Mouse (Mus musculus) midbrain, embryonic 15.5 days (tissue): ENCODE measurements at regions not wholly inside any gene's neighbourhood (a gene's known extent, or its start where the extent isn't known, plus 50 kb on each side); places are given as distances from the start of the nearest gene placed in this dataset.

Experiments
- ATAC-seq: fragments of 200-750 bp; cut with Nextera tagmentation; replicated peaks from 2 replicates; pipeline ENCODE4 v1.8.0; 2017; ENCODE audit warnings: moderate TSS enrichment
- H3K27ac ChIP-seq: fragments of 300-500 bp; sonication (generic); 2 replicates; pipeline ENCODE4 v1.5.1; 2015; ENCODE audit warnings: mild to moderate bottlenecking, inconsistent platforms
- H3K27me3 ChIP-seq: fragments of 300-500 bp; sonication (generic); replicated peaks from 2 replicates; pipeline ENCODE4 v1.6.1; 2015; ENCODE audit warnings: inconsistent platforms
- H3K36me3 ChIP-seq: fragments of 300-500 bp; sonication (generic); replicated peaks from 2 replicates; pipeline ENCODE4 v1.6.1; 2015; ENCODE audit warnings: inconsistent platforms
- H3K4me1 ChIP-seq: fragments of 300-500 bp; sonication (generic); 2 replicates; pipeline ENCODE4 v1.6.1; 2015; ENCODE audit warnings: inconsistent platforms
- H3K4me2 ChIP-seq: fragments of 300-500 bp; sonication (generic); 2 replicates; pipeline ENCODE4 v1.6.1; 2015; ENCODE audit warnings: inconsistent platforms, mild to moderate bottlenecking, moderate library complexity
- H3K4me3 ChIP-seq: fragments of 300-500 bp; sonication (generic); 2 replicates; pipeline ENCODE4 v1.5.1; 2015; ENCODE audit warnings: mild to moderate bottlenecking, inconsistent platforms
- H3K9ac ChIP-seq: fragments of 300-500 bp; sonication (generic); 2 replicates; pipeline ENCODE4 v1.6.1; 2015; ENCODE audit warnings: mild to moderate bottlenecking, inconsistent platforms
- H3K9me3 ChIP-seq: fragments of 300-500 bp; sonication (generic); 2 replicates; pipeline ENCODE4 v1.6.1; 2016; ENCODE audit warnings: inconsistent platforms
- WGBS: fragments of 180-500 bp; shearing (Covaris S2); methylation state at CpG from one replicate; pipeline ENCODE4 v1.1.7; 2015; ENCODE audit warnings: mixed read lengths; 5-methylcytosine and 5-hydroxymethylcytosine counted together

- Histone ChIP-seq H3K4me2 (no peak overlapping the region), H3K9me3 (no peaks in the 10 kb centered on the region), H3K36me3 (no peaks in the 10 kb centered on the region), H3K4me1 (no peaks in the 10 kb centered on the region), H3K27me3 (no peaks in the 10 kb centered on the region), H3K9ac (no peak overlapping the region), H3K27ac (no peak overlapping the region), H3K4me3 (no peak overlapping the region)
- ATAC-seq: no peak
- 92% methylated on average over 4 of the region's 4 CpGs for WGBS
These were observed 99.1 kb upstream of the Id2 start for GRCm38 (mm10) chr12:25196022-25196421.

GRCm38 (mm10) chr12:25192216-25192615, 95.3 kb upstream of the Id2 start:
- Histone ChIP-seq H3K9me3 (no peaks in the 10 kb centered on the region), H3K9ac (no peak overlapping the region), H3K4me1 (no peaks in the 10 kb centered on the region), H3K36me3 (no peaks in the 10 kb centered on the region), H3K27me3 (no peaks in the 10 kb centered on the region), H3K4me3 (no peak overlapping the region), H3K4me2 (no peak overlapping the region), H3K27ac (no peak overlapping the region)
- WGBS: 93% methylated on average over 6 of the region's 6 CpGs
- no peak for ATAC-seq

- no peak for ATAC-seq
- no peak overlapping the region for H3K4me2 ChIP-seq
- H3K9ac ChIP-seq: no peak overlapping the region
- H3K4me3 ChIP-seq: no peak overlapping the region
- H3K36me3 ChIP-seq: no peaks in the 10 kb centered on the region
- H3K9me3 ChIP-seq: no peaks in the 10 kb centered on the region
- H3K4me1 ChIP-seq: no peaks in the 10 kb centered on the region
- no peaks in the 10 kb centered on the region for H3K27me3 ChIP-seq
- WGBS: 72% methylated on average over 6 of the region's 6 CpGs
- no peak overlapping the region for H3K27ac ChIP-seq
These were observed 93.4 kb upstream of the Id2 start for GRCm38 (mm10) chr12:25190360-25190759.

- Histone ChIP-seq H3K4me3 (no peak overlapping the region), H3K9ac (no peak overlapping the region), H3K27me3 (no peaks in the 10 kb centered on the region), H3K9me3 (no peaks in the 10 kb centered on the region), H3K27ac (no peak overlapping the region), H3K36me3 (no peaks in the 10 kb centered on the region), H3K4me1 (no peaks in the 10 kb centered on the region), H3K4me2 (no peak overlapping the region)
- 72% methylated on average over 16 of the region's 16 CpGs for WGBS
- ATAC-seq: no peak
These were observed 92.3 kb upstream of the Id2 start for GRCm38 (mm10) chr12:25189174-25189761.

- Histone ChIP-seq H3K4me2 (no peak overlapping the region), H3K9ac (no peak overlapping the region)
- 87% methylated on average over 3 of the region's 3 CpGs for WGBS
These were observed 91.6 kb upstream of the Id2 start for GRCm38 (mm10) chr12:25188556-25188955.

GRCm38 (mm10) chr12:25187216-25187615, 90.3 kb upstream of the Id2 start:
- Histone ChIP-seq H3K9me3 (no peaks in the 10 kb centered on the region), H3K4me2 (no peak overlapping the region), H3K4me3 (no peak overlapping the region), H3K36me3 (no peaks in the 10 kb centered on the region), H3K27ac (no peak overlapping the region), H3K4me1 (no peaks in the 10 kb centered on the region), H3K9ac (no peak overlapping the region), H3K27me3 (no peaks in the 10 kb centered on the region)
- WGBS: 76% methylated on average over 3 of the region's 3 CpGs
- ATAC-seq: no peak

More at GRCm38 (mm10) chr12:25188556-25188955, 91.6 kb upstream of the Id2 start:
- Histone ChIP-seq H3K27me3 (no peaks in the 10 kb centered on the region), H3K4me1 (no peaks in the 10 kb centered on the region), H3K27ac (no peak overlapping the region), H3K9me3 (no peaks in the 10 kb centered on the region), H3K36me3 (no peaks in the 10 kb centered on the region), H3K4me3 (no peak overlapping the region)
- ATAC-seq: no peak

- no peak overlapping the region for H3K4me3 ChIP-seq
- no peaks in the 10 kb centered on the region for H3K9me3 ChIP-seq
- H3K9ac ChIP-seq: no peak overlapping the region
- H3K4me2 ChIP-seq: no peak overlapping the region
- H3K4me1 ChIP-seq: no peaks in the 10 kb centered on the region
- no peaks in the 10 kb centered on the region for H3K27me3 ChIP-seq
- no peak for ATAC-seq
- no peaks in the 10 kb centered on the region for H3K36me3 ChIP-seq
- H3K27ac ChIP-seq: no peak overlapping the region
- 91% methylated on average over 4 of the region's 4 CpGs for WGBS
These were observed 85.7 kb upstream of the Id2 start for GRCm38 (mm10) chr12:25182680-25183079.

GRCm38 (mm10) chr12:25181317-25181716, 84.4 kb upstream of the Id2 start:
- ATAC-seq: no peak
- Histone ChIP-seq H3K27ac (no peak overlapping the region), H3K9ac (no peak overlapping the region), H3K9me3 (no peaks in the 10 kb centered on the region), H3K4me3 (no peak overlapping the region), H3K27me3 (no peaks in the 10 kb centered on the region), H3K4me1 (no peaks in the 10 kb centered on the region), H3K4me2 (no peak overlapping the region), H3K36me3 (no peaks in the 10 kb centered on the region)
- 87% methylated on average over 8 of the region's 8 CpGs for WGBS

GRCm38 (mm10) chr12:25180861-25181260, 83.9 kb upstream of the Id2 start:
- no peak for ATAC-seq
- Histone ChIP-seq H3K36me3 (no peaks in the 10 kb centered on the region), H3K4me2 (no peak overlapping the region), H3K4me1 (no peaks in the 10 kb centered on the region), H3K27me3 (no peaks in the 10 kb centered on the region), H3K27ac (no peak overlapping the region), H3K4me3 (no peak overlapping the region), H3K9ac (no peak overlapping the region), H3K9me3 (no peaks in the 10 kb centered on the region)
- 94% methylated on average over 1 of the region's 1 CpGs for WGBS

- H3K27ac ChIP-seq: no peak overlapping the region
- H3K9ac ChIP-seq: no peak overlapping the region
- 53% methylated on average over 3 of the region's 3 CpGs for WGBS
- no peak overlapping the region for H3K4me3 ChIP-seq
- H3K9me3 ChIP-seq: no peaks in the 10 kb centered on the region
- no peaks in the 10 kb centered on the region for H3K36me3 ChIP-seq
- ATAC-seq: no peak
- no peak overlapping the region for H3K4me2 ChIP-seq
- no peaks in the 10 kb centered on the region for H3K4me1 ChIP-seq
- no peaks in the 10 kb centered on the region for H3K27me3 ChIP-seq
These were observed 83.3 kb upstream of the Id2 start for GRCm38 (mm10) chr12:25180289-25180688.

GRCm38 (mm10) chr12:25178491-25179115, 81.7 kb upstream of the Id2 start:
- H3K4me2 ChIP-seq: no peak overlapping the region
- no peaks in the 10 kb centered on the region for H3K4me1 ChIP-seq
- no peak overlapping the region for H3K27ac ChIP-seq
- H3K9me3 ChIP-seq: no peaks in the 10 kb centered on the region
- no peak overlapping the region for H3K4me3 ChIP-seq
- no peak overlapping the region for H3K9ac ChIP-seq
- no peaks in the 10 kb centered on the region for H3K36me3 ChIP-seq
- H3K27me3 ChIP-seq: no peaks in the 10 kb centered on the region
- 87% methylated on average over 5 of the region's 5 CpGs for WGBS
- no peak for ATAC-seq

GRCm38 (mm10) chr12:25177827-25178226, 80.9 kb upstream of the Id2 start:
- no peak overlapping the region for H3K4me2 ChIP-seq
- no peak for ATAC-seq
- no peak overlapping the region for H3K9ac ChIP-seq
- H3K4me1 ChIP-seq: peaks cover 4% of the 10 kb centered on the region; the same call in 1 of the 2 replicates
- no peak overlapping the region for H3K4me3 ChIP-seq
- H3K27ac ChIP-seq: no peak overlapping the region
- 68% methylated on average over 3 of the region's 3 CpGs for WGBS
- H3K27me3 ChIP-seq: no peaks in the 10 kb centered on the region
- no peaks in the 10 kb centered on the region for H3K9me3 ChIP-seq
- no peaks in the 10 kb centered on the region for H3K36me3 ChIP-seq

- peaks cover 4% of the 10 kb centered on the region; the same call in 1 of the 2 replicates for H3K4me1 ChIP-seq
- H3K27ac ChIP-seq: no peak overlapping the region
- H3K9me3 ChIP-seq: no peaks in the 10 kb centered on the region
- H3K27me3 ChIP-seq: no peaks in the 10 kb centered on the region
- WGBS: 92% methylated on average over 3 of the region's 3 CpGs
- no peak for ATAC-seq
- no peak overlapping the region for H3K4me2 ChIP-seq
- H3K9ac ChIP-seq: no peak overlapping the region
- no peak overlapping the region for H3K4me3 ChIP-seq
- no peaks in the 10 kb centered on the region for H3K36me3 ChIP-seq
These were observed 79.6 kb upstream of the Id2 start for GRCm38 (mm10) chr12:25176565-25176964.
